Mouse (Mus musculus): Measurements from ENCODE around the gene Slc31a2. TPM values are rescaled to one million over a fixed set of nuclear protein-coding genes. Genes with fewer than 3 reads are reported as not detected.

The Slc31a2 gene
- polyA plus RNA-seq, 1 experiment from 2014 or later: 13.6 TPM

GRCm38 (mm10) chr4:62347605-62348328 lies 85.4 kb downstream of the Slc31a2 start:
- Histone ChIP-seq H3K27me3 (replicated peaks; ENCODE audit: control insufficient read depth, insufficient read depth, low read length) (no peaks in the 10 kb centered on the region), H3K4me1 (replicated peaks; ENCODE audit: control insufficient read depth, insufficient read depth, low read length) (no peaks in the 10 kb centered on the region; the same call in 1 of the 2 replicates), H3K36me3 (ENCODE audit: control insufficient read depth, insufficient read depth, low read length) (peaks cover 55% of the 10 kb centered on the region), H3K4me3 (ENCODE audit: low read depth, low read length) (no peak overlapping the region), H3K9ac (ENCODE audit: low read length) (no peak overlapping the region), H3K4me2 (ENCODE audit: low read length) (peak overlapping the region; percentile 3; the same call in 1 of the 2 replicates), H3K27ac (ENCODE audit: low read depth) (peak overlapping the region; percentile 39), H3K9me3 (ENCODE audit: control insufficient read depth, low read length) (no peaks in the 10 kb centered on the region)
- 41% methylated on average over 9 of the region's 9 CpGs for WGBS
- no peak for DNase-seq (ENCODE audit: low spot score)
- ATAC-seq (replicated peaks; ENCODE audit: low FRiP score, low TSS enrichment, low read depth): no peak

Other genes starting within 250 kb of the Slc31a2 start
- gene Mup20, start 208.4 kb upstream of the Slc31a2 start, polyA plus RNA-seq (2014; fragmentation: Nextera tagmentation; extraction: Ambion mirVana): not detected in 2 replicates
- gene Mup3, start 175.2 kb upstream of the Slc31a2 start, polyA plus RNA-seq (2014; fragmentation: Nextera tagmentation; extraction: Ambion mirVana): not detected in 2 replicates
- not detected in 2 replicates for gene Mup21, start 111.7 kb upstream of the Slc31a2 start, polyA plus RNA-seq (2014; fragmentation: Nextera tagmentation; extraction: Ambion mirVana)
- gene Zfp37, start 31.5 kb upstream of the Slc31a2 start, polyA plus RNA-seq (2014; fragmentation: Nextera tagmentation; extraction: Ambion mirVana): 9.9 and 12.4 TPM in 2 replicates
- 26.3 and 27.8 TPM in 2 replicates for gene Fkbp15, start 98.0 kb downstream of the Slc31a2 start, polyA plus RNA-seq (2014; fragmentation: Nextera tagmentation; extraction: Ambion mirVana)
- 56.0 and 59.2 TPM in 2 replicates for gene Slc31a1, start 98.2 kb downstream of the Slc31a2 start, polyA plus RNA-seq (2014; fragmentation: Nextera tagmentation; extraction: Ambion mirVana)
- gene Cdc26, start 146.1 kb downstream of the Slc31a2 start, polyA plus RNA-seq (2014; fragmentation: Nextera tagmentation; extraction: Ambion mirVana): 166 and 174 TPM in 2 replicates
- gene Prpf4, start 146.2 kb downstream of the Slc31a2 start, polyA plus RNA-seq (2014; fragmentation: Nextera tagmentation; extraction: Ambion mirVana): 25.7 and 26.7 TPM in 2 replicates
- not detected in 2 replicates for gene Rnf183, start 172.7 kb downstream of the Slc31a2 start, polyA plus RNA-seq (2014; fragmentation: Nextera tagmentation; extraction: Ambion mirVana)
- 12.0 and 13.1 TPM in 2 replicates for gene Wdr31, start 208.3 kb downstream of the Slc31a2 start, polyA plus RNA-seq (2014; fragmentation: Nextera tagmentation; extraction: Ambion mirVana)
- gene Bspry, start 217.5 kb downstream of the Slc31a2 start, polyA plus RNA-seq (2014; fragmentation: Nextera tagmentation; extraction: Ambion mirVana): 39.3 and 43.8 TPM in 2 replicates
- 29.4 and 32.4 TPM in 2 replicates for gene Hdhd3, start 240.9 kb downstream of the Slc31a2 start, polyA plus RNA-seq (2014; fragmentation: Nextera tagmentation; extraction: Ambion mirVana)